Mouse (Mus musculus) small intestine, adult 2 months (tissue): ENCODE results near the gene Sncg. TPM values are rescaled to one million over a fixed set of nuclear protein-coding genes. Genes with fewer than 3 reads are reported as not detected.
"Not testable (repeated sequence)": the region's sequence is repeated elsewhere in the genome, so short reads cannot be mapped to it uniquely, and the experiment has no call there.

Experiments
- H3K27ac ChIP-seq: fragments of 200-500 bp; 2 replicates; pipeline ENCODE4 v1.5.1; 2012; ENCODE audit warnings: low read depth, low read length, control low read depth, inconsistent platforms; ENCODE audit not compliant: insufficient read depth
- H3K27me3 ChIP-seq: fragments of 200-500 bp; 2 replicates; pipeline ENCODE4 v1.6.1; 2012; ENCODE audit warnings: mild to moderate bottlenecking, moderate library complexity, low read length, inconsistent platforms; ENCODE audit not compliant: control insufficient read depth, insufficient read depth
- H3K36me3 ChIP-seq: fragments of 200-500 bp; 2 replicates; pipeline ENCODE4 v1.6.1; 2012; ENCODE audit warnings: mild to moderate bottlenecking, low read length, control low read depth, inconsistent platforms; ENCODE audit not compliant: control insufficient read depth, insufficient read depth
- H3K4me1 ChIP-seq: fragments of 200-500 bp; 2 replicates; pipeline ENCODE4 v1.6.1; 2012; ENCODE audit warnings: low read length, inconsistent platforms, mixed read lengths; ENCODE audit not compliant: control insufficient read depth, insufficient read depth, insufficient read length
- H3K4me3 ChIP-seq: fragments of 200-500 bp; 2 replicates; pipeline ENCODE4 v1.5.1; 2012; ENCODE audit warnings: low read depth, mild to moderate bottlenecking, control low read depth, inconsistent platforms, low read length, moderate library complexity
- CTCF ChIP-seq: fragments of 200-500 bp; IDR thresholded peaks from 2 replicates; pipeline ENCODE4 v1.5.1; 2012; ENCODE audit warnings: low read depth, mild to moderate bottlenecking, control low read depth, inconsistent platforms, low read length, moderate library complexity, mixed read lengths; ENCODE audit not compliant: insufficient replicate concordance, insufficient read length; ENCODE audit errors: extremely low read depth
- POLR2A ChIP-seq: fragments of 200-500 bp; IDR thresholded peaks from 2 replicates; pipeline ENCODE4 v1.6.1; 2012; ENCODE audit warnings: low read depth, mild to moderate bottlenecking, control low read depth, inconsistent platforms, low read length, moderate library complexity
- WGBS: fragments of 180-500 bp; shearing (Covaris S2); methylation state at CpG from one replicate; pipeline ENCODE4 v1.1.7; 2018; 5-methylcytosine and 5-hydroxymethylcytosine counted together
- polyA plus RNA-seq: library from polyadenylated mRNA; depleted of rRNA; stranded (reverse); fragments of >200 nt; gene quantifications from 2 replicates; pipeline ENCODE4 v1.2.3, GENCODE M21; 2012

Sncg gene
- polyA plus RNA-seq, 1 experiment, result 4.8 TPM

GRCm38 (mm10) chr14:34370921-34371320, 3.7 kb downstream of the Sncg start:
- H3K4me1 ChIP-seq, result no peaks in the 10 kb centered on the region
- H3K27me3 ChIP-seq, result no peaks in the 10 kb centered on the region
- no peak for TF ChIP-seq CTCF
- TF ChIP-seq POLR2A, result no peak
- 96% methylated on average over 3 of the region's 3 CpGs for WGBS
- H3K27ac ChIP-seq, result no peak overlapping the region
- no peaks in the 10 kb centered on the region for H3K36me3 ChIP-seq
- H3K4me3 ChIP-seq, result no peak overlapping the region

GRCm38 (mm10) chr14:34370203-34370602, 4.4 kb downstream of the Sncg start:
- no peaks in the 10 kb centered on the region for H3K4me1 ChIP-seq
- no peaks in the 10 kb centered on the region for H3K36me3 ChIP-seq
- 76% methylated on average over 3 of the region's 3 CpGs for WGBS
- TF ChIP-seq CTCF, result peak; percentile 25; the same call in 1 of the 2 replicates
- TF ChIP-seq POLR2A, result no peak
- no peak overlapping the region for H3K4me3 ChIP-seq
- no peak overlapping the region for H3K27ac ChIP-seq
- H3K27me3 ChIP-seq, result no peaks in the 10 kb centered on the region

- Histone ChIP-seq H3K4me3 (no peak overlapping the region), H3K27me3 (no peaks in the 10 kb centered on the region), H3K27ac (no peak overlapping the region), H3K36me3 (no peaks in the 10 kb centered on the region), H3K4me1 (peaks cover 16% of the 10 kb centered on the region; the same call in 1 of the 2 replicates)
- TF ChIP-seq CTCF (no peak), POLR2A (no peak)
- WGBS, result 95% methylated on average over 2 of the region's 2 CpGs
These were observed 9.5 kb downstream of the Sncg start for GRCm38 (mm10) chr14:34365147-34365507.

GRCm38 (mm10) chr14:34364254-34365146, 10.1 kb downstream of the Sncg start:
- Histone ChIP-seq H3K4me3 (peak overlapping the region; percentile 62), H3K27ac (peak overlapping the region; percentile 92), H3K4me1 (peaks cover 16% of the 10 kb centered on the region; the same call in 1 of the 2 replicates)
- WGBS, result 92% methylated on average over 15 of the region's 15 CpGs
- H3K27me3 ChIP-seq, H3K36me3 ChIP-seq: not testable (repeated sequence)

GRCm38 (mm10) chr14:34363490-34364253, 10.9 kb downstream of the Sncg start:
- TF ChIP-seq CTCF (peak; percentile 71), POLR2A (peak; percentile 50; the same call in 1 of the 2 replicates)
- Histone ChIP-seq H3K4me3 (peak overlapping the region; percentile 62), H3K27ac (peak overlapping the region; percentile 92), H3K4me1 (peaks cover 16% of the 10 kb centered on the region; the same call in 1 of the 2 replicates), H3K36me3 (no peaks in the 10 kb centered on the region), H3K27me3 (no peaks in the 10 kb centered on the region)
- WGBS, result 7% methylated on average over 32 of the region's 32 CpGs

GRCm38 (mm10) chr14:34362726-34363445, 11.7 kb downstream of the Sncg start:
- WGBS, result 45% methylated on average over 18 of the region's 18 CpGs
- no peak for TF ChIP-seq POLR2A
- TF ChIP-seq CTCF, result peak; percentile 69; the same call in 1 of the 2 replicates
- peak overlapping the region; percentile 62 for H3K4me3 ChIP-seq
- no peaks in the 10 kb centered on the region for H3K36me3 ChIP-seq
- peaks cover 16% of the 10 kb centered on the region; the same call in 1 of the 2 replicates for H3K4me1 ChIP-seq
- no peaks in the 10 kb centered on the region for H3K27me3 ChIP-seq
- peak overlapping the region; percentile 92 for H3K27ac ChIP-seq
